Mouse (Mus musculus): ENCODE measurements around the gene Tnfrsf21.

DNA sequence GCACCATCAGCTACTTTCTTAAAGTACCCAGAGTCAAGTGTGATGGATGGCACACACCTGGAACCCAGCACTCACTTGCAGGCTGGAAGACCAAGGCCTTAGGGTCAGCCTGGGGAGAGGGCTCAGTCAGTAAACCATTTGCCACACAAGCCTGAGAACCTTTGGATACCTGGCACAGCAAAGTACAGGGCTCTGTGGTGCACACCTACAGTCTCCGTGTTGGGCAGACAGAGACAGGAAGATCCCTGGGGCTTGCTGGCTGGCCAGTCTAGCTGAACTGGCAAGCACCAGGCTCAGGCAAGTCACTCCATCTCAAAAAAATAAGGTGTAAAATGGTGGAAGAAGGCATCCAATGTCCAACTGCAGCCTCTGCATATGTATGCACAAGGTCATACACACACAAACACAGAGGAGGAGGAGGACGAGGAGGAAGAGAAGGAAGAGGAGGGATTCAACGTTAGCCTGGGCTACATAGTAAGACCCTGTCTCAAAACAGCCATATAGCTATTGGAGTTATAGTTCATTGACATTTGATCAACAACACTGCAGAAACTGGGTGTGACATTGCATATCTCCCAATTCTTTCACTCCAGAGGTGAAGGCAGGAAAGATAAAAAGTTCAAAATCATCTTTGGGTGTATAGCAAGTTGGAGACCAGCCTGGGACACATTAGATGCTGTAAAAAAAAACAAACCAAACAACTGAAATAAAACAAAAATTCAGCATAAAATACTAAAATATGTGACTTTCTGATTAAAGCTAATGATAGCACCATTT is 74.8 kb downstream of the Tnfrsf21 start:
- TF ChIP-seq CTCF (conservative IDR thresholded peaks at IDR 0.05; ENCODE audit: insufficient read depth, insufficient read length, low read depth, low read length) (no peak), POLR2A (IDR thresholded peaks at IDR 0.05; ENCODE audit: low read depth, low read length) (no peak)
